Mouse (Mus musculus): ENCODE measurements around the gene Cdc42se2.

- TF ChIP-seq POLR2A (IDR thresholded peaks at IDR 0.05; ENCODE audit: low read depth, low read length): no peak
- no peak for TF ChIP-seq GABPA (IDR thresholded peaks at IDR 0.05; ENCODE audit: insufficient replicate concordance, low read depth, low read length)
- TF ChIP-seq ZKSCAN1 (IDR thresholded peaks at IDR 0.05; ENCODE audit: borderline replicate concordance, low read depth, low read length): no peak
- TF ChIP-seq CTCF (conservative IDR thresholded peaks at IDR 0.05 in 1 of 2, IDR thresholded peaks at IDR 0.05 in 1 of 2; ENCODE audit: low read depth in 2 of 2, low read length in 2 of 2): no peak
- TF ChIP-seq ZNF384 (IDR thresholded peaks at IDR 0.05; ENCODE audit: low read depth, low read length): no peak
- TF ChIP-seq USF2 (conservative IDR thresholded peaks at IDR 0.05; ENCODE audit: low read depth, low read length): no peak
- no peak for TF ChIP-seq ZMIZ1 (IDR thresholded peaks at IDR 0.05; ENCODE audit: low read depth, low read length)
- TF ChIP-seq CHD2 (IDR thresholded peaks at IDR 0.05; ENCODE audit: low read length): no peak
- TF ChIP-seq EP300 (IDR thresholded peaks at IDR 0.05; ENCODE audit: low read length): no peak
- TF ChIP-seq E2F4 (IDR thresholded peaks at IDR 0.05; ENCODE audit: insufficient replicate concordance, low read depth, low read length): no peak
- no peak for TF ChIP-seq MYC (IDR thresholded peaks at IDR 0.05; ENCODE audit: low read depth, low read length)
Measured at GRCm38 (mm10) chr11:54771549-54771948, 15.9 kb downstream of the Cdc42se2 start.
